Mouse (Mus musculus): ENCODE data around the gene Lgi1.

The Lgi1 gene

DNA sequence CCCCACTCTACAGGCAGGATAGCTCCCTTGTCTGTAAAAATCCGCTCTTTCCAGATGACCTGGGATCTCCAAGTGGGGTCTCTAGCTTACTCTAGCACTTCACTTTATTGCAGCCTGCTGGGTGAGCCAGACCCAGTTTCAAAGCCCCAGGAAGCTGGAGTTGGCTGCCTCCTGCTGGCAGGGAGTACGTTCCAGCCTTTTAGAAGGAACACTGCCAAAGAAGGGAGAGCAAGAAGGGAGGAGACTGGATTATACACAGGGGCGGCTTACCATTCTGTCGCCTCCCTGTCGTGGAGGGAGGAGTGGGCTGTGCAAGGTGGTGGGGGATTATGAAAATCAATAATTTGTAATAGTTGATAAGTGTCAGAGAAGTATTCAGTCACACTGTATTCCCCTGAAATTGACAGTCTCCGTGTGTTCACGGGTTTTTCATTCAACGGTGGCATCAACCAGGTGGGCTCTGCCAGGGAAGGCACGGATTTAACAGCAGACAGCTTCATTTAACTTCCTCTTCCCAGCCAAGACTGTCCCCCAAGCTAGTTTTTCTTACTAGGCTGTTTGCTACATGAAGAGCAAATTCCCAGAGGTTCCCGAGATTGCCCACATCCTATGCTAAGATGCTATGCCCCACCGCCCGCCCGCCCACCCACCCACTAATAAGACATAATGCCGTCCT, 369 bp upstream of the Lgi1 start:
- no peak for DNase-seq

DNA sequence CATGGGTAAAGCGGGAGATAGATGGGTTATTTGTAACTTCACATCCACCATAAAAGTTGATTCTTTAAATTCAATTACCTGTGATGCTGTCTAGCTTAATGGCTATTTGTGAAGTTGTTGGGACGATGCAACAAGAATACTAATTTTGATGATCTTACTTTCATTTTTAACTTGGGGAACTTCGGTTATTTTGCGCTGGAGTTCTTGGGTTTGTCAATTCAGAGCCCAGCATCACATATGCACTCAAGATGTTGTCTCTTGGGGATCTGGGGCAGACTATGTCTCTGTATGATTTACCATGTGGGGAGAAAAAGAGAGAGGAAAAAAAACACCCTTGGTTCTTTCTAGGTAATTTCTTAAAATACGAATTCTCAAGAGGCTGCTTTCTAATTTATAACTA, 1.4 kb downstream of the Lgi1 start:
- no peak for DNase-seq

DNA sequence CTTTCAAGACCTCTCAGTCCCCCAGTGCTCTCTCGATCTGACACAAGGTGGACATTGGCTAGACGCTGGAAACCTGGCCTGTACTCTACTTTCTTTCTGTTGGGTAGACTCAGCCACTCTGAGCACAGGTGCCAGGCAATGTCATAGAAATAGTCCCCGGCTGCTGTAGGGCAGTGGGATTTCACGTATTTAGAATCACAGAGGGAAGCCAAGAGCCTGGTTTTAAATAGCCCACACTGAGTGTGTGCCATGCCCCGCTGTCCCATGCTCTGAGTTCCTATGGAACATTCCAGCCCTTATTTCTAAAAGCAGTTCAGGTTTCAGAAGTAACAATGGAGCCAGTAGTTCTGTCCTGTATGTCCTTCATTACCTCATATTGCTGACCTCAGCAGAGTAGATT, 3.1 kb downstream of the Lgi1 start:
- no peak for DNase-seq

DNA sequence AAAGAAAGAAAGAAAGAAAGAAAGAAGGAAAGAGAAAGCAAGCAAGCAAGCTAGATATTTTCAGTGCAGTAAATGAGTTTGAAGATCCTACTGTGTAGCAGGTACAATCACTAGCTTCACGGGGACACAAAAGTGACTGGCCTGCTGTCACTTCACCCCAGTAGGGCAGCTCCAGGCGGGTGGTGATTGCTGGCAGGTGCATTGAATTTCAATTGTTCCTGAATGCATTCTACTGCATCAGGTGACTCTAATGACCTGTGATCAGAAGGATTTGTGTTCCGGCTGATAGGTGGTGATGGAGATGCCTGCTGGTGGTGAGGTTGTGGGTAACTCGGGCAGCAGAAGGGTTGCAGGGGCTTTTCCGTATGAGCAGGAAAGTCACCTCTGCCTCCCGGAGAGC, 6.7 kb downstream of the Lgi1 start:
- DNase-seq, result no peak

DNA sequence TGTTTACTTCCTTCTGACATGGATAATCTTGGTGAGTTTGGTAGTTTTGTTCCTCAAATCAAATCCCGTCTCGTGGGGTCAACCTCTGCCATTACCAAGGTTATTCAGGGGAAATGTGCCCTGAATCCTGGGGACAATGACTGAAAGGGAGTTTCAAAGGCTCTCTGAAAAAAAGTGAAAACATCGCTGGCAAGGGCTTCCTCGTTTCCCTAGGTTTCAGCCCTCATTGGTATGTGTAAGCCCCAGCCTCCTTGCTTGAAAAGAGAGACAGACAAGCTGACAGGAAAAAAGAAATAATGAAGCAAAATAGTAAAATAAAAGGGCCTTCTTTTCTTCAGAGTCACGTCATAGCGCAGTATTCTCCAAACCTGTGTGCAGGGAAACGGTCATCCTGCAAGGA, 9.5 kb downstream of the Lgi1 start:
- no peak for DNase-seq

DNA sequence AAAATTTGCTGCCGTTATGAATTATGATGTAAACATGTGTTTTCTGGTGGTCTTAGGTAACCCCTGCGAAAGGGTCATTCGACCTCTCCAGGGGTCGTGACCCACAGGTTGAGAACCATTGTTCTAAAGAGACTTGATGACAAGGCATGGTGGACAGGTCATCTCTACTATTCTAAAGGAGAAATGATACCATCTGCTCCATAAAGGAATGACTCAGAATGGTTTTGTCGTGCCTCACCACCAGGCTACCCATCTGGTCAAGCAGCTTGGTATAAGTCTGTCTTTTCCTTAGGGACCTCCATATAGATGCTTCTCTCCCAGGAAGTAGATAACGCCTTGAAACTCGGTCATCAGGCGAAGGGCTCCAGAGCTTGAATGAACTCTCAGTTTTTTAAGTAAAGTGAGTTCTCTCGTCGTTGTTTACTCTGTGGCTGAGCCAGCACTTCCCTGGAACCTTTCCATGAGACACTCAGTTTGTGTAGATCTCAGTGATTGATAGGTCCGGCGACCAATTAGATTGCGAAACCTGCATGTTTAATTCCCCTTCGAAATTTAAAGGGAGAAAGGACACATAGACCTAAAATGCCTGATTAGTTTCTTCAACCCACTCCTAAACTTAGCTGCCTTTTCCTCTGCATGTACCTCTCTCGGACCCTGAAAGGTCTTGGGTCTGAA, 10.5 kb downstream of the Lgi1 start:
- DNase-seq, result no peak

DNA sequence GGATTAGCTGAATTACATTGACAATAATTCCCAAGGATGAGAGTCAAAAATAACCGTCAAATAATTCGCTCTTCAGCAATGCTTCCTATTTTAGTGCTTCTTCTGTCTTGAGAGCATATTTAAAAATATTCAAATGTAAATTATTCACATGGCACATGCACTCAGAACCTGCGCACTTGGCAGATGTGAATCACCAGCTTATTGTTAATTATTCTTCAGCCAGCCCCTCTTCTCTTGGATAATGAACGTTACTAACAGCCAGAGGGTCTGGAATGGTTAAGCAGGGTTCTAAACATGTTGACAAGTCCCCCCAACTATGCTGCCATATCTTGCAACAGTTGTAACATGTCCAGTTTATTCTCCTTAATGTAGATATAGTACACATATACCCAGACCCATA, 11.9 kb downstream of the Lgi1 start:
- DNase-seq, result no peak

DNA sequence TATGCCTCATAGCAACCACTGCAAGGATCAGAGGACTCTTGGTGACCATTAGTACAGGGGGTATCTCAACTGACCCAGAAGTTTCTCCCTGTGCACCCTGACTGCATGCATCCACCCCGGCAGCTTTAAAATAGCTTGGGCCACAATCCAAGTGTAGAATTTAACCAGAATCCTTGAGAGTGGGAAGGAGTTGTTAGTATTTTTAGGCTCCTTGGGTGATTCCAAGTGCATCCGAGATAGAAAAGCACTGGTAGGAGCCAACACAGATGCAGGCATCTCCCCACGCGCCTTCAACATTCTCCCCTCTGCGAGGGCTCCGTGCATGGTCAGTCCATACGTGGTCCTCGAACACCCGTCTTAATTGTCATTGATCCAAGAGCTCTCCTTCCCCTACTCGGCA, 15.9 kb downstream of the Lgi1 start:
- DNase-seq, result no peak

DNA sequence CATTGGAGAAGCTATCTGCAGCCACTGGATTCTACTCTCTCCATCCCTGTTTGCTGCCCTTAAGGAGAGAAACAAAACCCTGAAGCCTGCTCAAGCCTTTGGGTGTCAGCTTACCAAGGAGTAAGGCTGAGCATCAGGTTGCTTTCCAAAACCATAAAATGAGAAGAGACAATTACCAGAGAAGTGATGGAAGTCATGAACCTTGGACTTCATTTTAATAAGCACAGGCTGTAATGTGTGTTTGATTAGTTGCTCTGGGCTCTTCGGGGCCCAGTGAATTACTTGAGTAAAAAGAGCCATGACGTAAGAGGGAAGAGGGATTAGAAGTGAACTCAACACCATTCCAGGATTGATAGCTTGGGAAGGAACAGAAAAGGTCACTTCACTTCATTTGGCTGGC, 18.1 kb downstream of the Lgi1 start:
- no peak for DNase-seq

DNA sequence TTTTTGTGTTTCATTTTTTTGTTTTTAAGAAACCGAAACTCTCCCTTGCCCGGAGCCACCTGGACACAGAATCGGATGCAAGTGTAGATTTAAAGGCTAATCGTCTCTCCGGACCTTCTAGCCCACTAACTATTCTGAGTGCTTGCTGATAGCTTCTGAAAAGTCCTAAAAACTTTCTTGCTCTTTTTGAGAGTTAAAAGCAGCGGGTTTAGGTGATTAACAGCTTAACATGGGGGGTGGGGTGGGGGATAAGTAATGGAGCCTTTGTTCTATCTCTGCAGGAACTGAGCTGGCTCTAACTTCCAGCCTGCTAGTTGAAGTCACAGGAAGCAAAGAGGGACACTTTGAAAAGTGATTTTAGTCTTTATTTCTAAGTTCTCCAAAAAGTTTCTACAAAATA, 24.2 kb downstream of the Lgi1 start:
- DNase-seq, result no peak

DNA sequence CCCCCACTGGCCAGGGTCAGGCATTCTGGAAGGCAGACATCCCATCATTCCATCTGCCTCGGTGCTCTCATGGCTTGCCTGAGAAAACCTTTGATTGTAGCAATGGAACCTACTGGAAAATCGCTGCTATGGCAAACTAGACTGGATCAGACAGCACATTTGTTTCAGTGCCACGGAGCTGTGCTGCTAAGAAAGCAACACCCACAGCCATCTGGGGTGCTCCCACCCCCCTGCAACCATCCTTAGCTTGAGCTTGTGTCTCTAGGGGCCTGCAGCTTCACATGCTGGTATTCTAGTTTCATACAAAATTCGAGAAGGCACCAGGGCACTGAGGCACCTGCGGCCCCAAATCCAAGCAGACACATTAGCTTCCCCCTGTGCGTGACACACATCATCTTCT, 27.1 kb downstream of the Lgi1 start:
- DNase-seq, result no peak

DNA sequence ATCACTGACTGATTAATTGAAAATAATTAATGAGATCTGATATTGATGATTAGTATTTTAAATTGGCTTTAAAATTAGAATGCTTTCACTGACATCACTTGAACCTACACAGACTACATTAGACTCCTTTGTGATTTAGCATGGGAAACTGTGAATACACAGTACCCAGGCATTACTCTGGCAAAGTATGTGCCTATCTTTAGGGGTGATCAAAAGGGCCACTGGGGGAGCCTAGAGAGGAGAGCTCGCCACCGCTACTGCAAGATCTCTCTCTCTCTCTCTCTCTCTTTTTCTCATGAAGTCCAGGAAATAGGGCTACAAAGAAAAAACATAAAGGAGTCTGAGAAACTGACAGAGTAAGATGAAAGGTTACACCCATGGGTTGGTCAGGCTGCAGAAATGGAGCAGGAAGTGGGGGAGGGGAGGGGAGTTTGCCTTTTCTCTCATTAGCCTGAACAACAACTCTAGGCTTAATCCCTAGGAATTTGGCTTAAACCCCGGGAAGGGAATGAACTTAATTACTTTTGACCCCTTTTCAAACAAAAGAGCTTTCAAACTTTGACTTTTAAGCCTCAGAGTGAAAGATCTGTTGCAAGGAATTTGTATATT, 33.8 kb downstream of the Lgi1 start:
- DNase-seq, result peak; percentile 41

DNA sequence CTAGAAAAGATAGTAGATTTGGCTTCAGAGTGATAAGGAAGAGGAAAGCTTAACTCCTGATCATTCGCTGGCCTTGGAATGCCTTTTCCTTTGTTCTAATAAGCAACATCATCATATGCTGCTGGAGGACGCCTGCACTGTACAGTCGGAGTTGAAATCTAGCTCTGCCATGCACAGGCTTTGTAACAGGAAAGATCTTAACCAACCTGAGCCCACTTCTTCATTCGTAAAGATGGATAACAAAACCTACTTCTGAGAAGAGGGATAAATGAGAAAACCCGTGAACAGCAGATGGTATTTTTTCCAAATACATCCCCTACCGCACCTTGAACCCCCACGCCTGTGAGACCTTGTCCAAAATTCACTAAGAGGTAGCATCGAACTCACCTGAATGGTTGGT, 43.8 kb downstream of the Lgi1 start:
- no peak for DNase-seq

DNA sequence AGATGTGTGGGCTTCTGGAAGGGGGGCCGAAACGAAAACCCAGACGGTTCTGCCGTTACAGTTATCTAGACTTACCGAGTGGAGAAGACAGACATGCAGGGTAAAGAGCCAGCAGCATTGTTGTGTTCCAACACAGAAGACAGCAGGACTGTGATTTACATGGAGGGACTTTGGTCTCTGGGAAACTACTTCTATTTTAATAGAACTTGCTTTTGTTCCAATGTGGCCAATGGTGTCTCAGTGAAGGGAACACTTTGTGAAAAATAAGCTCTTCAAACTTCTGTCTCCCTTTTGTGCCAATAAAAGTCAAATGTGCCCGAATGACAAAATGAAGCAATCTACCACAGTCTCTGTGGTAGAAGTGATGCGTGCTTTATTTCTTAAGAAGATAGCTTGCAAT, 50.8 kb downstream of the Lgi1 start:
- no peak for DNase-seq

DNA sequence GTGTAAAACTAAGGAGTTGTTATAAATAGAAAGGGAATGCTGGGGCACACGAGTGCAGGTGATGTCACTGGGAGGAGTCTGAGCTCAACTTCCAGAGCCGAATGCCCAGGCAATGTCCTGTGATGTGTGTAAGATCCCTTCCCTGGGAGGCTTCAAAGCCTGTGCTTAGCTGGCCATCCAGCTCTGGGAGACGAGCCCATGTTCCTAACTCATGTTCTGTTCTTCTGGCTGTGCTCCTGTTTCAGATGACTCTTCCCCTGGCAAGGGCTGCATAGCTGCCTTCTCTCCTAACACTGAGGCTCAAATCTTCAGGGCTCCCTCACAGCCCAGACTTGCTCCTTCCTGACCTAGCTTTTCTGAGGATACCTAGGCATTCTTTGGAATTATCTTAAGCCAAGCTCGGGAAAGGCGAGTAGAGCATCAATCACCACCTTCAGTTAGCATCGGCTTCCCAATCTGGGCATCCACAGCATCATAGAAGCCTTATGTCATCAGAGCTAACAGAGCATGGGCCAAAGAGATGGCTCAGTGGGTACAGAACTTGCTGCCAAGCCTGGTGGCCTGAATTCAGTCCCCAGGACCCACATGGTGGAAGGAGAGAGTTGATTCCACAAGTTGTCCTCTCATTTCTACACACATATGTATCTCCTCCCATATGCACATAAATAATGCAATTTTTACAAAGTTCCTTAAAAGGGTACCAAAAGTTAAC, 52.4 kb downstream of the Lgi1 start:
- no peak for DNase-seq

DNA sequence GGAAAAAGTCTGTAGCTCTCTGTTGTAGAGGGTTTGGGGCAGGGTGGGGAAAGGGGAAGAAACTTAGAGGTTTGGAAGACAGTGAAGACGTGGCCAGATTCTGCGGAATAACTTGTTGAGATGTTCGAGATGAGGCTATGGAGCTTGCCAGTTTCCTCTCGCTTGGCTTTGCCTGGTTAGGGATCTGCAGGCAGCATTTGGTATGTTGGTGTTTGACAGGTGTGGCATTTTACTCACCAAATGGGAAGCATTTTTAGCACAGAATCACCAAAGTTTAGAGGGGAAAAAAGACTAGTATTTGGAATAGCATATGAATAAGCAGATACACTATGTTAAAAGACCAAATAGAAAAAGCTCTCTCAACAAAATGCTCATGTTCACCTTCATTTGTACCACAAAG, 54.0 kb downstream of the Lgi1 start:
- DNase-seq, result no peak

DNA sequence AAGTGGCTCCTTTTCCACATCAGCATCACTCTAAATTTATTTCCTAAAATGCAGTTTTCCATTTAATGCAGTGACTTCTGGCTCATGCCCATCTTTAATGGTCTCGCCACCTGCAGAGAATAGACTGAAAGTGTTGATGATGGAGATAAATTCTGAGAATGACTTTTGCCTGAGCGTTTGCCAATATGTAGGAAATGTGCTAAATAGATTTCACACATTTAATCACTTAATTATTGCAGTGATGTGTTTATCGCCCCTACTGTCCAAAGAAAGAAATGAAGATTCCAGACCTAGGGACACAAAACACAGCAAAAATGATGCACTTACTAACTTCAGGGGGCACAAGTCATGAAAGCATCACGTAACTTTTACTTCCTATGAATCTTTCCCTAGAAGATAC, 54.8 kb downstream of the Lgi1 start:
- DNase-seq, result no peak

DNA sequence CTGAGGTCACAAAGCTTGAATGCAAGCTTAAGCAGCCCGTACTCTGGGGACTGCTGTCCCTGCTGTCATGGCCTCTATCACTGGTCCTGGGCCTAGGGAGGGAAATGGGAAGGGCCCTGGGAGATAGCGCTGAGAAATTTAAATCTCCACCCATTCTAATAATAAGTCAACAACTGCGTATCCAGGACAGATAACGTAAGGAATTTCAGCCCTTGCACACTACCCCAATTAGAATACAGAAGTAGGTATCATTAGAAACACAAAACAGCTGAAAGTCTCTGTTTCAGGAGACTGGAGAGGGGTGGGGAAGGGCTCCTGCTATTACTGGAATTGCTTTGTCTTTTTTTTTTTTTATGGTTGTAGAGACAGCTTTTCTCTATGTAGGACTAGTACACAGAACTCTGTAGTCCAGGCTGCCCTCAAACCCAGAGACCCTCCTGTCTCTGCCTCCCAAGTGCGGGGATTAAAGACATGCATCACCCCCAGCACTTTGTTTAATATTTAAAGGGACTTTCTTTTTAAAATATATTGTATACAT, 56.4 kb downstream of the Lgi1 start:
- no peak for DNase-seq

DNA sequence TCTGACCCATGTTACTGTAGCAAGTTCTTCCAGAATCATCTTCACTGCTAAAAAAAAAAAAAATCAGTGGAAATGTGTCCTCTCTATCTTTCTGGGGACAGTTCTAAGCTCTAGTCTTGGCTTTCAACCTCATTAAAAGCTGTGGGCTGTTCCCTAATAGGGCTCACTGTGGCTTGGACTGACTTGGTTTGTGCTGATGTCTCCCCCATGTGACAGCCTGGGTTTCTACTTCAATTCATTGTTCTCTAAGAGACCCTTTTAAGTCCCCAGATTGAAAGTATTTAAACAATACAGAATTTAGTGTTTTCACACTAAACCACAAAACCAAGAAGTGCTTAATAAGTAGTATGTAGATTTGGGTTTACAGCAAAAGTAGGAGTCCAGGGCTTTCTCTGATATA, 59.4 kb downstream of the Lgi1 start:
- DNase-seq, result no peak

DNA sequence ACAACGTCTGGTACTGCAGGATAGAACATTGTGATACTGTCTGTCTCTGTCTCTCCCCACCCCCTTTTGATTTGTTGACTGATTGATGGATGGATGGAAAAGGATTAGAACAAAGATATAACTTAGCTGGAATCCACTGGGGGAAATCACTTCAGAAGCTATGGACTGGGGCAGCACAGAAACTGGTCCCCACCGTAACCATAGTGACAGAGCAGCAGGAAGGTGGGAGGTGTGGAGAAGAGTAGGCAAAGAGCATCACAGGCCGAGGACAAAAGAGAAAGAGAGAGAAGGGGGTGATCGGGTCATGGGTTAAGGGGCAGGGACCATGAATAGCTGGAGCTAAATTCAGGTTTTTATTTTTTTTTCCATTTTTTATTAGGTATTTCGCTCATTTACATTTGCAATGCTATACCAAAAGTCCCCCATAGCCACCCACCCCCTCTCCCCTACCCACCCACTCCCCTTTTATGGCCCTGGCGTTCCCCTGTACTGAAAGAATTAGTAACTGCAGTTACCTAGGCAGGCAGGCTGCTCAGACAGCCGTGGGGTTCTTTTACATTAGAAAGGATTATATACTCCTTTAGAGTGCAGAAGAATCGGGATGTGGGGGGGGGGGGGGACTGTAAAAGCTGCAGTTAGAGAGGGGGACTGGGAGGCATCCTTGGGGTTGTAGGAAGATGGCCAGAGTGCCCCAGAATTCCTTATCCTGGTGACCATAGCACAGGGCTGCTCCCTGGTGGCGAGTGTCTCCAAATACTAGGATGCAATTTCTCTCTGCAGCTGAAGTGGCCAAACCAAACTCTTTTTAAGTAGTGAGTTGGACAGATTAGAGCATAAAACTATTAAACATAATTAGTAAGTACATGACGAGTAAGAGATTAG, 60.1 kb downstream of the Lgi1 start:
- DNase-seq, result no peak

DNA sequence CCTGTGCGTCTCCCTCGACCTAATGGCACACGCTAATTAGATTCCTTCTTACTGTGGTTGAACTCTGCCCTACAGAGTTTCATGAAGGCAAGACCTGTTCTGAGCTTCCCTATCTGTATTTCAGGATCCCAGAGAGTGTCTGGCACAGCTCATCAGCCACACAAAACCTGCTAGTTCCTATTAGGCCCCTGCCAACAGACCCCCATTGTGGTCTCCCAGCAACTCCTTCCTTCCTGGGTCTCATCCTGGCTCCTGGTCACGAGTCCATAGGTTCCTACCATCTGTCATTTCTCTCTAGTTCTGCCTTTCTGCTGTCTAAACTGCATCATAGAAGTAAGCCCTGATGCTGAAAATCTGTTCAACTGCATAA, 60.7 kb downstream of the Lgi1 start:
- DNase-seq, result no peak

DNA sequence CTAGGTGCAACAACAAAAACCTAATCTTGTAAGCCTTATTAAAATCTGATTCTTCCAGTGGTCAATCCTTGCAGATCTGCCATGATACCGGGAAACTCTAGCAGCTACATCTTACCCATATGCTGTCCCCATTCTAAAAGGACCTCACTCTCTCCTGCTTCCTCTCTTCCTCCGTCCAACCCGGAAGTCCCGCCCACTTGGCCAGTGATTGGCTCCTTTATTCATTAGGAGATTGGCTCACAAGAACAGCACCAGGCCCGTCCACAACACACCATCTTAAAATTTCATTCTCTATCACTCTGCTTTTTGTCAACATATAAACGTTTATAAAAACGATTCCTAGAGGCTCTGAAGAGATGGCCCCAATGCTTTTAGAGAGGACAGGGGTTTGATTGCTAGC, 61.5 kb downstream of the Lgi1 start:
- no peak for DNase-seq

DNA sequence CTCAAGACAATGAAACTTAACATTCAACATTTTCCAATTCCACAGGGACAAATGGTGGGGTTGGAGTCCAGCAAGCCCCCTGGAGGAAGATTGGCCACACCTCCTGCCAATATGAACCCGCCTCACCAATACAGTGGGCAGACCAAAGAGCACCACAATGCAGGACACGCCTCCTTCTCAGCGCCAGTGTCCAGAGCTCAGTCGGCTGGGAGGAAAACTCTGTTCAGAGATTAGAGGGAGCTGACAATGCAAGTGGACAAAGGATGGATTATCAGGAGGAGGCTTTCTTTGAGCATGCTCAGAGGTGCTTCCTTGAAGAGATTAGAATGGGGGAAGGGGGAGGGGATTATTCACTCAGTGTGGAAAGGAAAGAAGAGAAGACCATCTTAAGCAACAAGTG, 62.7 kb downstream of the Lgi1 start:
- DNase-seq, result no peak
